Mouse (Mus musculus): Measurements from ENCODE around the gene Plch2.

DNA sequence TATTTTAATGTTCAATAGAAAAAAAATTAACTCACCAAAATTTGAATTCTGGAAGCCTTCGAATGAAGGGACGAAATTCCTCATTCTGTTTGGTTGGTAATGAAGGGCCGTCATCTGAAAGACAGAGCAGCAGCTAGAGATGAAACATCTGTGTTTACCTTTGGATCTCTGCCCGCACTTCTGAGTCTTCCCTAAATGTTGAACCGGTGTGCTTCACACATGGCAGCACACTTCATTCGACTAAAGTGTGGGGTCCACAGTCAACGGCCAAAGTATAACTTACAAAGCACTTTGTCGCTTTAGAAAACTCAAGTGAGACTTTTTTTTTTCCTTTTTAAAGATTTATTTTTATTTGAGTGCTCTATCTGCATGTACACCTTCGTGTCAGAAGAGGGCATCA, 20.1 kb upstream of the Plch2 start:
- TF ChIP-seq TAL1 (IDR thresholded peaks at IDR 0.05; ENCODE audit: low read length) = no peak
- TF ChIP-seq GATA1 (IDR thresholded peaks at IDR 0.05; ENCODE audit: low read length) = no peak

All from erythroblast, embryonic 14.5 days (primary cell).